Mouse (Mus musculus) frontal cortex, postnatal 36 days (tissue): Measurements from ENCODE around the gene Sipa1l1.
"Not testable (repeated sequence)": the region's sequence is repeated elsewhere in the genome, so short reads cannot be mapped to it uniquely, and the experiment has no call there.

ENCODE experiments used
- DNase-seq, 2 experiments: peaks; one replicate each; pipeline ENCODE4 v3.0.0; 2022; ENCODE audit warnings: low spot score in 2 of 2

Sipa1l1 gene

DNA sequence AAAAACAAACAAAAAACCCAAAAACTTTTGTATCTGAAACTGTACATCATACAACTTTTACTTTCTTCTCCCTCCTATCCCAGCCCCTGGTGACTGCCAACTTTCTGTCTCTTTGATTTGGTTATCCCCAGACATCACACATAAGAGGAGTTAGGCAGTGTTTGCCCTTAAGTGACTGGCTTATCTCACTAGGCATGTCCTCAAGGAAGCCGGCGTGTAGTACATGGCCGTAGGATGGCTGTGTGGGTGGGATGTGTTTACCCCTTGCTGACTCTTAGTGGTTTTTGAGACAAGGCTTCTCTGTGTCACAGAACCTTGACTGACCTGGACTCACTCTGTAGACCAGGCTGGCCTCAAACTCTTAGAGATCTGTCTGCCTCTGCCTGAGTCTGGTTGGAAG lies 6.6 kb downstream of the Sipa1l1 start:
- DNase-seq: no peak

DNA sequence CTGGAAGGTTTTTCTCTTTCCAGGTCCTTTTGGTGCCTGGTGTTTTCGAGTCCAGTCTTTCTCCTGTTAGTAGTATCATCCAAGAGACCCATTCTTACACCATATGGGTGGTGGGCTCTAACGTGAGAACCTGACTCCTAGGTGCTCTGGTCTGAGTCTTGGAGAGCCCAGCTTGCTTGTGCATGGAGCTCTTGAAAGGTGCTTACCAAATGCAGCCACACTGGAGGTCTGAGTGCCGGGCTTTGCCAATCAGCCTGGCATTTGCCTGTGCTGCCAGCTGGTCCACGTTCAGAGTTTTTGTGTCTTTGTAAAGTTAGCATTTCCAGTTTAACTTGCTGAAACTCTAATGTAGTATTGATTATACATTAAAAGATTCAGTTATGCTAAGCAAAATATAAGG lies 9.5 kb downstream of the Sipa1l1 start:
- DNase-seq: no peak

GRCm38 (mm10) chr12:82179626-82180025 lies 10.5 kb downstream of the Sipa1l1 start:
- no peak for DNase-seq

GRCm38 (mm10) chr12:82186156-82186555 lies 17.0 kb downstream of the Sipa1l1 start:
- not testable (repeated sequence) for DNase-seq

DNA sequence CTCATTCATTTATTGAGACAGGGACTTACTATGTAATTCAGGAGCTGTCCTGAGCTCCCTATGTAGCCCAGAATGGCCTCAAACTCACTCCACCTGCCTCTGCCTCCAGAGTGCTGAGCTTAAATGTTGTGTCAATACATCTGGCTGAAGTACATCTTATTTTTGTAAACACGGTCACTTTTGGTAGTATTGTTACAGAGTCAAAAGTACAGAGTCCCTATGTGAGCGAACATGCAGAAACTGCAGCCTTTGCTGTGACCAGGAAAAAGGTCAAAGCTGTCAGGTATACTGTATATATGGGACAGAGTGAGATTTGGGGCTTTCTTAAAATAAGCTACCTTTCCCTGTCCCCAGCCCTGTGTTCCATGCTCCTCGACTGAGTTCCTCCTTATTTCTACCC lies 17.6 kb downstream of the Sipa1l1 start:
- DNase-seq: no peak

DNA sequence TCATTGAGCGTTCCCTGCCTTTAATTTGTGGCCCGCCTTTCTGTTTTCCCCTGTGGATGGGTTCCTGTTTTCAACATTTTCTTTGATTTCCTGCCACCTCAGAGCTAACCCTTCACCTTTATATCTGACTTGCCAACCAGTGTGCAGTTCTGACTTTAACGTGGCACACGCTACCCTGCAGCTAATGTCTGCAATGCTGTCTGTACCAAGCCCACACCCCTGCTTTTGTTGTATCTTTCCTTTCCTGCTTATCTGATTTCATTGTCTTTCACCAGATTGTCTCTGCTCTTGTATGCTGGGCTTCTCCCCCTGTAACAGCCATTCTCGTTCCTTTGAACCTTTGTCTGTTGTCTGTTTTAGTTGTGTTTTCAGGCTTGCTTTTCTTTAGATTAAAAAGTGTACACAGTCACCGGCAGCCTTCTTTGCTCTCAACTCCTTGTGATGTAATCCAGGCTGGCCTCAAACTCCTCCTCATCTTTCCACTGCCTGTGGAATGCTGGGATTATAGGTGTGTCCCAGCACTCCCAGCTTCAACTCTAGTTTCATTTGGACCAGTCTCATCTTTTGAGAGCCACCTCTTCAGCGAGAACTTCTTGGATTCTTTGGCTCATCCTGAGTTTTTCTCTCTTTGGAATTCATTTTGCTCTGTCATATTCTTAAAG lies 18.2 kb downstream of the Sipa1l1 start:
- DNase-seq: no peak

DNA sequence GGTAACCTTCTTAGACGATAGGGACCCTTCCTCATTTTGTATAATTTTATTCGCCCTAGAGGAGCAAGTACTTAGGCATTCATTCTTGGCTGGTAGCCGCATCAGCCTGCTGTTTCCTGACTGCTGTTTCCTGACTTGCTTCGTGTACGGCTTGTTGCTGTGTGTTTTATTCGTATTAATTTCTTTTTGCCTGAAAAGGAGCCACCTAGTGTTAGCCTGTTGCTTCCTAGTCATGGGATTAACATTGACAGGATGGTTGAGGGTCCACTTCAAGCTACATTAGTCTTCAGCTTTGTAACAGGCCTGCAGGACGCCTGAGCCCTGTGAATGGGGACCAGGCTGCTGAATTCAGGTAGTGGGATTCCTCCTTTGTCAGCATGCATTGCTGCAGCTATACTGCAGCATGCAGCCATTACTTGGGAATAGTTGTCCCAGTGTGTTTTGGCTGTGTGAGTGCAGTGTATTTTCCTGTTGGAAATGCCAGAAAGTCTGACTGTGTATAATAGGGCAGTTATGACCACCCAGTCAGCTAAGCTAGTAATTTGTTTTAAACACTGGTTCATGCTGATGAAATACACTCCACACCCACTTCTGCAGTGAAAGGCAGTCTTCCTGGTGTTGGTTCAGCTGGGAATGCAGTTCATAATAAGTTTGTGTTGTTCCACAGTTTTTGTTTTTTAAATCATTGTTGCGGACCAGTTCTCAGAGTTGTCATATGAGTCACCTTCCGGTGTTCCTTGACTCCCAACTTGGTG lies 19.4 kb downstream of the Sipa1l1 start:
- DNase-seq: no peak

- DNase-seq: no peak
Measured at GRCm38 (mm10) chr12:82189076-82189675, 20.1 kb downstream of the Sipa1l1 start.

DNA sequence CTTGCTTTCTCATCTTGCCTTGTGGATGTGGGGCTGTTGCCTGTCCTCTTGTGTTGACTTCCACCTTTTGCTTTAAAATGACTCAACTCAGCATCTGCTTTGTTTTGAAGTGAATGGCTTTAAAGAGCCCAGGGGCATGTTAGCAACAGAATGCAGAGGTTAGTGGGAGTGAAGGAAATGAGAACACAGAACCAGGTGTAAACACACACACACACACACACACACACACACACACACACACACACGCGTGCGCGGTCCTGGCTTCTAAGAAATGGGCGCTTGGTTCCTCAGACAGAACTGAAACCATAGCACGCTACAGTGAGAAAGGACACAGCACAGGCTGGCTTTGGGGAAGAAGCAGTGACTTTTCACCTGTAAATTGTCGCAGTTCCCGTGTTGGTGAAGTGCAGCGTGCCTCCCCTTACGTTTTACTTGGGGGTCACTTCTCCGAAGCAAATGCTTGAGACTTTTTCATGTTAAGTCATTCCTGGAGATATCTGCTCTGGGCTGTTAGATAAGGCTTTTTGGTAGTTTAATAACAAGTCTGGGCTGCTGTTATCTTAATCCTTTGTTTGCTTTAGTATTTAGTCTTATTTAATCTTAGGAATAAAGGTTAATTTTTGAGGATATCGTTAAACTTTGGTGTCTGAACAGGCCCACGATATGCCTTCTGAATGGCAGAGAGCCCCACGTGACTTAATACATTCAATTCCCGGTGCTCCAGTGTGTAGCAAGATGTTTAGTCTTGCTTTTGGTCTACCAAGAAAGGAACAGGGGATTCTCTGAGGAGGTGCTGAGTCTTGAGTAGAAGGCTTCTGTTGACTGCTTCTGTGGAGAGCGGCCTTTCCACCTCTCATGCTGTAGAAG lies 20.8 kb downstream of the Sipa1l1 start:
- DNase-seq: no peak

- no peak for DNase-seq
Measured at GRCm38 (mm10) chr12:82190582-82190965, 21.5 kb downstream of the Sipa1l1 start.

DNA sequence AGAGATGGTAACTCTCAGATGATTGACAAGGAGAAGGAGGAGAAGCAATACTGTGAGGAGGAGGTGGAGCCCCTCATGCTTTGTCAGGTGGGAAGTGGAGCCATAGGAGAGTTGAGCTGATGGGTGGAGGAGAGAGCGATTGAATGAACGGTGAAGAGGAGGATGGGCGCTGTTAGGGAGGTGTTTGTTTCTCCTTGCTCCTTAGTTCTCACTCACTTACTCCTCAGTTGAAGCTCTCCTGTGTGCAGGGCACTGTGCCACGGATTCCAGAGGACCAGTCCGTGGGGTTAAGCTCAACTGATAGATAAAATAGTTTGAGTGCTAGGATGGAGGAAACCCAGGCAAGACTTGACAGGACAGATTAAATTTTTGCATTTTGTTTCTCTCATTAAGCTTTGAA lies 22.6 kb downstream of the Sipa1l1 start:
- no peak for DNase-seq

- no peak for DNase-seq
Measured at GRCm38 (mm10) chr12:82192641-82193054, 23.5 kb downstream of the Sipa1l1 start.

DNA sequence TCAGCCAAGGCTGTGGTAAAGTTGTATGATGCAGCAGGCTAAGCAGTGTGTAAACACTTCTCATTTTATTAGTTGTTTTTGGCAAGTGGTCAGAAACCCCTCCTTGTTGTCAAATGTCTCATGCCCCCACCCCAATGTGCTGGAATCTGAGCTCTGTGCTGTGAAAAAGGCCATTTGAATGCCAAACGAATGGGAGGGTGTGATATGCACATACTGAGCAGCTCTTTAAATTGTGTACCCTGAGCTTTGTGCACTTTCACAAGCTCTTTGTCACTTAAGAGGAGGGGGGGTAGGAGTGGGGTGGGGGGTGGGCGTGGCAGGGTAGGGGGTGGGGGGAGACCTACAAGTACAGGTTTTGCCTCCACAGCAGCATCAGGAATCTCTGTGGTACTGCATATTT lies 24.4 kb downstream of the Sipa1l1 start:
- DNase-seq: no peak

DNA sequence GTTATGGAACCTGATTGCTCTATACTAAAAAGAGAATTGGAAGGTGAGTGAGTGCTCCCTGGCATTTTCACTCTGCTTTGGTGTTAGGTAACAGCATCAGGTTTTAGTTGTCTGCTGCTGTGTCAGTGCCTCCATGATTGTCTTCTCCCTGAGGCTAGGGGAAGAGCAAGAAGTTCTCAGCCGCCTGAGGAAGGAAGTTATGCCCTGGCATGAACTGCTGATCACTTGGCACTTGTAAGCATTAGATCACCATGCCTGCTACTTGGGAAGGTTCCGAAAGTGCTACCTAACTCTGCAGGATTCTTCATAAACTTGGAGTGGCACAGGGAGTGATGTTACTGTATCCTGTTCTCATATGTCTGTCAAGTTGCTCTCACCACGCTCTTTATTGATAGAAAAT lies 25.8 kb downstream of the Sipa1l1 start:
- no peak for DNase-seq

GRCm38 (mm10) chr12:82196213-82196612 lies 27.1 kb downstream of the Sipa1l1 start:
- no peak for DNase-seq

- DNase-seq: no peak
Measured at GRCm38 (mm10) chr12:82196615-82197146, 27.6 kb downstream of the Sipa1l1 start.

GRCm38 (mm10) chr12:82197207-82197606 lies 28.1 kb downstream of the Sipa1l1 start:
- DNase-seq: no peak

DNA sequence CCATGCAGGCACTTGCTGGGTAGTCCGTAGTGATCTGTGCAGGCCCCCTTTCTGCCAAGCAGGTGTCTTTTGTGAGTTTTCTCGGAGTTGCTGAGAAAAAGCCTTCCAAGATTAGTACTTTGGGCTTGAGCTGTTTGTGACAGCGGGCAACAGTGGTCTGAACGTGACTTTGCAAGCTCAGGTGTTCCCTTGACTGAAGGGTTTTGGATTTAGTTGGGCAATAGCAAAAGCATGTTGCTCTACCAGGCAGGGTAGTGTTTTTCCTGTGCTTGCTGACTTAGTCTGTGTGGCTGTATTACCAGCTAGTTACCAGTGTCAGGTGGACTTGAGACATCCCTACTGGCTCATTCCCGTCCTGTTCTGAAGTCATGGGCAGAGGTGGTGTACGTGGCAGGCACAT lies 30.2 kb downstream of the Sipa1l1 start:
- DNase-seq: no peak

GRCm38 (mm10) chr12:82204106-82204505 lies 35.0 kb downstream of the Sipa1l1 start:
- DNase-seq: no peak

DNA sequence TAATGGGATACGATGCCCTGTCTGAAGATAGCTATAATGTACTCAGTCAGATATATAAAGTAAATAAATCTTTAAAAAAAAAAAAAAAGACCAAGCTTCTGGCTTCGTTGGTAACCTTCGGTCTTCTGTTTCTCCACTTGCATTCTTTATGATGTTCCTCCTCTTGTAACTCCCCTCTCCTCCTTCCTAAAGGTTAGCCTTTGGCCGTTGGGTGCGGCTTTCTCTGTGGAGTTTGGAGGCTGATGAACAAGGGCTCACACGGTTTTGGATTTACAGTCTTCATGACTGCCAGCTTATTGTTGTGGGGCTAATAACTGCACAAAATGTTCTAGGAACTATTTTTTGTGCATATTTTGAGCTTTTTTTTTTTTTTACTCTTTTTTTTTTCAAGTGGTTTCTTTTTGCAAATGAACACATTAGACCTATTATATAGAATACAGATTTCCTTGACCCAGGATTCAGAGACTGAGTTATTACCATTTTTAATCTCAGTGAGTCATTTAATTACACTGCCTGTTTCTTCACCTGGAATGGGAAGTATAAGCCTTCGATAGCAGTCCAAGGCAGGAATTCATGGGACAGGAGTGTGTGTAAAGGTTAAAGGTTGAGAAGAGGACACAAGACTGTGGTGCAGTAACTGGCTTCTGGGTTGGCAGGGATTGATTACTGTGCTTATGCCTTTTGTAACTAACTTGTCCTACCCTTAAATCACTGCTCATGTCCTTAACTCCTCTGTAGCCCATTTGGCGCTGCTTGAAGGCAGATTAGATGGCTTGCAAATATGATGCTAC lies 37.9 kb downstream of the Sipa1l1 start:
- DNase-seq: no peak

DNA sequence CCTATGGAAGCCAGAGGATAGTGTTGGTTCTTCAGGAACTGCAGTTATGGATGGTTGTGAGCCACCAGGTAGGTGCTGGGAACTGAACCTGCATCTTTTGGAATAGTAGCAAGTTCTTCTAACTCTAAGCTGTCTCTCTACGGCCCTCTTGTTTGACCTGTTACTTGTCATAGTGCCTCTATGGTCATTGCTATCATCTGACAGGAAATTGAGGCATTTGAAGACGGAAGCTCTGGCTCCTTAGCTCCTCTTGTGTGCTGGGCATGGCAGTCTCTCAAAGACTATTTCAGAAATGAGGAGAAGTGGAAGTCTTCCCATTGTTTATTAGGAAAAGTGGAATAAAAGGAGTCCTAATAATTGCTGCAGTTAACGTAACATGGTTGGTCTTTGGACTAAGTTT lies 38.9 kb downstream of the Sipa1l1 start:
- no peak for DNase-seq
